Mouse (Mus musculus) ES-E14 (cell line): ENCODE results near the gene Pla1a.

Experiments used
- CHD2 ChIP-seq: IDR thresholded peaks from 2 replicates; pipeline ENCODE4 v1.6.1; 2014; ENCODE audit warnings: mild to moderate bottlenecking, low read depth, low read length, inconsistent platforms
- MAFK ChIP-seq: IDR thresholded peaks from 2 replicates; pipeline ENCODE4 v1.6.1; 2014; ENCODE audit warnings: mild to moderate bottlenecking, low read depth, low read length, inconsistent platforms; ENCODE audit not compliant: insufficient read depth
- ZNF384 ChIP-seq: IDR thresholded peaks from 2 replicates; pipeline ENCODE4 v1.6.1; 2012; ENCODE audit warnings: low read depth, low read length, inconsistent platforms

DNA sequence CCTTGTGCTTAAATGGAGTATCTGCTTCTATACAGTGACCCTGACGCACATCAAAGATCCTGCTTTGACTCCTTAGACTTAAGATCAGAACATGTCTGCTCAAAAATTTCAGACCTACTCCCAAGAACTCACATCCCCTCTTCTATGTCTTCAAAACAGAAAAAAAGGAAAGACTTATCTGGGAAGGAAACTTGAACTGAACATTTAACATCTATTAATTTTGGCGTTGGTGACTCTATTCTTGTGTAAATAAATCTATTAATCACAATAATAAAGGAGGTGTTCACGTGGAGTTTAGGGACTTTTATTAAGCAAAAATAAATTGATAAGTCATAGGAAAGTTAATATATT, 20.2 kb upstream of the Pla1a start:
- TF ChIP-seq MAFK (no peak), ZNF384 (no peak), CHD2 (no peak)
